Mouse (Mus musculus) hindbrain, embryonic 12.5 days (tissue): Measurements from ENCODE around the gene Gtf2ird2. TPM values are rescaled to one million over a fixed set of nuclear protein-coding genes. Genes with fewer than 3 reads are reported as not detected.
A peak's percentile ranks its signal among the peaks of the same experiment; 100 is the strongest.

Source experiments
- ATAC-seq: fragments of 200-750 bp; cut with Nextera tagmentation; 2 replicates; pipeline ENCODE4 v1.8.0; 2017; ENCODE audit warnings: moderate TSS enrichment; ENCODE audit not compliant: low FRiP score
- H3K27ac ChIP-seq: fragments of 300-500 bp; sonication (generic); 2 replicates; pipeline ENCODE4 v1.5.1; 2016; ENCODE audit warnings: mild to moderate bottlenecking
- H3K27me3 ChIP-seq: fragments of 300-500 bp; sonication (generic); 2 replicates; pipeline ENCODE4 v1.6.1; 2016; ENCODE audit warnings: mild to moderate bottlenecking
- H3K36me3 ChIP-seq: fragments of 300-500 bp; sonication (generic); 2 replicates; pipeline ENCODE4 v1.6.1; 2016; ENCODE audit warnings: mild to moderate bottlenecking
- H3K4me1 ChIP-seq: fragments of 300-500 bp; sonication (generic); 2 replicates; pipeline ENCODE4 v1.6.1; 2016
- H3K4me2 ChIP-seq: fragments of 300-500 bp; sonication (generic); replicated peaks from 2 replicates; pipeline ENCODE4 v1.6.1; 2016; ENCODE audit warnings: mild to moderate bottlenecking
- H3K4me3 ChIP-seq: fragments of 300-500 bp; sonication (generic); 2 replicates; pipeline ENCODE4 v1.5.1; 2016; ENCODE audit warnings: mild to moderate bottlenecking
- H3K9ac ChIP-seq: fragments of 300-500 bp; sonication (generic); 2 replicates; pipeline ENCODE4 v1.6.1; 2016; ENCODE audit warnings: mild to moderate bottlenecking, moderate library complexity
- H3K9me3 ChIP-seq: fragments of 300-500 bp; sonication (generic); replicated peaks from 2 replicates; pipeline ENCODE4 v1.6.1; 2016; ENCODE audit warnings: mild to moderate bottlenecking
- WGBS: fragments of 180-500 bp; shearing (Covaris S2); methylation state at CpG from one replicate; pipeline ENCODE4 v1.1.7; 2016; 5-methylcytosine and 5-hydroxymethylcytosine counted together
- polyA plus RNA-seq: library from polyadenylated mRNA; unstranded; fragments of >200 nt; fragmentation: Nextera tagmentation; extraction: Ambion mirVana; gene quantifications from 2 replicates; pipeline ENCODE4 v1.2.1, GENCODE M21; 2016

Gtf2ird2 gene
- polyA plus RNA-seq, 1 experiment from 2014 or later, result 11.7 TPM

- Histone ChIP-seq H3K36me3 (no peaks in the 10 kb centered on the region), H3K4me3 (no peak overlapping the region), H3K27ac (no peak overlapping the region), H3K9me3 (no peaks in the 10 kb centered on the region), H3K9ac (no peak overlapping the region), H3K27me3 (no peaks in the 10 kb centered on the region), H3K4me1 (peaks cover 16% of the 10 kb centered on the region), H3K4me2 (no peak overlapping the region)
- no peak for ATAC-seq
- 74% methylated on average over 4 of the region's 4 CpGs for WGBS
These were observed 3.3 kb downstream of the Gtf2ird2 start for GRCm38 (mm10) chr5:134186961-134187731.

GRCm38 (mm10) chr5:134188571-134188970, 4.8 kb downstream of the Gtf2ird2 start:
- WGBS, result 80% methylated on average over 7 of the region's 7 CpGs
- no peaks in the 10 kb centered on the region for H3K27me3 ChIP-seq
- no peak overlapping the region for H3K4me2 ChIP-seq
- no peaks in the 10 kb centered on the region for H3K9me3 ChIP-seq
- H3K36me3 ChIP-seq, result peaks cover 3% of the 10 kb centered on the region; the same call in 1 of the 2 replicates
- no peak for ATAC-seq
- no peak overlapping the region for H3K27ac ChIP-seq
- H3K4me3 ChIP-seq, result no peak overlapping the region
- peaks cover 2% of the 10 kb centered on the region for H3K4me1 ChIP-seq
- no peak overlapping the region for H3K9ac ChIP-seq

GRCm38 (mm10) chr5:134193664-134194063, 9.8 kb downstream of the Gtf2ird2 start:
- H3K9ac ChIP-seq, result no peak overlapping the region
- H3K4me2 ChIP-seq, result no peak overlapping the region
- peaks cover 35% of the 10 kb centered on the region for H3K36me3 ChIP-seq
- H3K4me1 ChIP-seq, result no peaks in the 10 kb centered on the region
- no peak for ATAC-seq
- H3K4me3 ChIP-seq, result no peak overlapping the region
- H3K9me3 ChIP-seq, result no peaks in the 10 kb centered on the region
- 87% methylated on average over 8 of the region's 8 CpGs for WGBS
- H3K27ac ChIP-seq, result no peak overlapping the region
- H3K27me3 ChIP-seq, result no peaks in the 10 kb centered on the region

- no peak overlapping the region for H3K4me3 ChIP-seq
- H3K4me2 ChIP-seq, result no peak overlapping the region
- peaks cover 35% of the 10 kb centered on the region for H3K36me3 ChIP-seq
- WGBS, result 85% methylated on average over 10 of the region's 10 CpGs
- peaks cover 9% of the 10 kb centered on the region; the same call in 1 of the 2 replicates for H3K9me3 ChIP-seq
- no peak overlapping the region for H3K27ac ChIP-seq
- no peak for ATAC-seq
- no peak overlapping the region for H3K9ac ChIP-seq
- H3K4me1 ChIP-seq, result no peaks in the 10 kb centered on the region
- H3K27me3 ChIP-seq, result no peaks in the 10 kb centered on the region
These were observed 22.9 kb downstream of the Gtf2ird2 start for GRCm38 (mm10) chr5:134206721-134207120.

- Histone ChIP-seq H3K9me3 (peaks cover 9% of the 10 kb centered on the region; the same call in 1 of the 2 replicates), H3K36me3 (peaks cover 23% of the 10 kb centered on the region), H3K4me1 (no peaks in the 10 kb centered on the region), H3K4me2 (no peak overlapping the region), H3K27ac (no peak overlapping the region), H3K27me3 (no peaks in the 10 kb centered on the region), H3K4me3 (no peak overlapping the region), H3K9ac (no peak overlapping the region)
- no peak for ATAC-seq
- WGBS, result 75% methylated on average over 11 of the region's 11 CpGs
These were observed 26.2 kb downstream of the Gtf2ird2 start for GRCm38 (mm10) chr5:134209931-134210554.

- Histone ChIP-seq H3K36me3 (peaks cover 26% of the 10 kb centered on the region), H3K27me3 (no peaks in the 10 kb centered on the region)
- no peak for ATAC-seq
These were observed 30.4 kb downstream of the Gtf2ird2 start for GRCm38 (mm10) chr5:134214021-134214806.

GRCm38 (mm10) chr5:134217900-134218299, 34.1 kb downstream of the Gtf2ird2 start:
- Histone ChIP-seq H3K27me3 (peaks cover 16% of the 10 kb centered on the region), H3K9ac (no peak overlapping the region), H3K9me3 (no peaks in the 10 kb centered on the region), H3K4me3 (no peak overlapping the region), H3K27ac (no peak overlapping the region), H3K36me3 (peaks cover 16% of the 10 kb centered on the region), H3K4me2 (no peak overlapping the region), H3K4me1 (peaks cover 9% of the 10 kb centered on the region)
- WGBS, result 93% methylated on average over 7 of the region's 7 CpGs
- no peak for ATAC-seq

More at GRCm38 (mm10) chr5:134214021-134214806, 30.4 kb downstream of the Gtf2ird2 start:
- no peaks in the 10 kb centered on the region for H3K9me3 ChIP-seq
- H3K4me1 ChIP-seq, result no peaks in the 10 kb centered on the region
- no peak overlapping the region for H3K27ac ChIP-seq
- H3K4me3 ChIP-seq, result no peak overlapping the region
- 76% methylated on average over 12 of the region's 12 CpGs for WGBS
- no peak overlapping the region for H3K9ac ChIP-seq
- no peak overlapping the region for H3K4me2 ChIP-seq

GRCm38 (mm10) chr5:134221278-134221677, 37.5 kb downstream of the Gtf2ird2 start:
- Histone ChIP-seq H3K4me1 (peaks cover 9% of the 10 kb centered on the region), H3K27ac (no peak overlapping the region), H3K4me3 (peak overlapping the region; percentile 32), H3K9ac (peak overlapping the region; percentile 61; the same call in 1 of the 2 replicates), H3K9me3 (no peaks in the 10 kb centered on the region), H3K27me3 (peaks cover 19% of the 10 kb centered on the region), H3K4me2 (peak overlapping the region; percentile 64), H3K36me3 (peaks cover 13% of the 10 kb centered on the region)
- ATAC-seq, result no peak
- WGBS, result 45% methylated on average over 4 of the region's 4 CpGs

GRCm38 (mm10) chr5:134221708-134222150, 37.9 kb downstream of the Gtf2ird2 start:
- H3K9ac ChIP-seq, result peak overlapping the region; percentile 61
- WGBS, result 4% methylated on average over 36 of the region's 36 CpGs
- no peak overlapping the region for H3K27ac ChIP-seq
- H3K27me3 ChIP-seq, result peaks cover 19% of the 10 kb centered on the region
- H3K4me2 ChIP-seq, result peak overlapping the region; percentile 64
- peak overlapping the region; percentile 32 for H3K4me3 ChIP-seq
- peaks cover 9% of the 10 kb centered on the region for H3K4me1 ChIP-seq
- ATAC-seq, result no peak
- H3K36me3 ChIP-seq, result peaks cover 10% of the 10 kb centered on the region
- no peaks in the 10 kb centered on the region for H3K9me3 ChIP-seq

- H3K27me3 ChIP-seq, result peaks cover 19% of the 10 kb centered on the region
- no peak overlapping the region for H3K9ac ChIP-seq
- H3K4me2 ChIP-seq, result no peak overlapping the region
- no peaks in the 10 kb centered on the region for H3K36me3 ChIP-seq
- H3K9me3 ChIP-seq, result no peaks in the 10 kb centered on the region
- WGBS, result 81% methylated on average over 30 of the region's 30 CpGs
- H3K4me1 ChIP-seq, result peaks cover 12% of the 10 kb centered on the region
- H3K4me3 ChIP-seq, result no peak overlapping the region
- no peak for ATAC-seq
- no peak overlapping the region for H3K27ac ChIP-seq
These were observed 41.5 kb downstream of the Gtf2ird2 start for GRCm38 (mm10) chr5:134225110-134225901.

GRCm38 (mm10) chr5:134226946-134227345, 43.1 kb downstream of the Gtf2ird2 start:
- no peak for ATAC-seq
- WGBS, result 69% methylated on average over 12 of the region's 12 CpGs

More at GRCm38 (mm10) chr5:134226946-134227345, 43.1 kb downstream of the Gtf2ird2 start:
- Histone ChIP-seq H3K4me3 (no peak overlapping the region), H3K27me3 (peaks cover 13% of the 10 kb centered on the region), H3K4me1 (peaks cover 5% of the 10 kb centered on the region), H3K27ac (no peak overlapping the region), H3K36me3 (no peaks in the 10 kb centered on the region), H3K4me2 (no peak overlapping the region), H3K9ac (no peak overlapping the region), H3K9me3 (no peaks in the 10 kb centered on the region)
